Mouse (Mus musculus): Measurements from ENCODE around the gene Cgref1. TPM values are rescaled to one million over a fixed set of nuclear protein-coding genes. Genes with fewer than 3 reads are reported as not detected.

The Cgref1 gene
- total RNA-seq, 2 experiments from 2014 or later = 1.7 TPM; not detected in 1

- no peak for ATAC-seq (replicated peaks; ENCODE audit: poor library complexity)
Observed at GRCm38 (mm10) chr5:30918691-30919090, 26.7 kb downstream of the Cgref1 start.

- ATAC-seq (replicated peaks; ENCODE audit: poor library complexity) = no peak
Observed at GRCm38 (mm10) chr5:30917891-30918670, 27.3 kb downstream of the Cgref1 start.

- no peak for ATAC-seq (replicated peaks; ENCODE audit: poor library complexity)
Observed at GRCm38 (mm10) chr5:30917348-30917747, 28.0 kb downstream of the Cgref1 start.

GRCm38 (mm10) chr5:30916841-30917240 is 28.6 kb downstream of the Cgref1 start:
- no peak for ATAC-seq (replicated peaks; ENCODE audit: poor library complexity)

- peak; percentile 77 for ATAC-seq (replicated peaks; ENCODE audit: poor library complexity)
Observed at GRCm38 (mm10) chr5:30915974-30916433, 29.4 kb downstream of the Cgref1 start.

- 0 out of 2 replicates have a peak, but pooled peaks have one; percentile 8 for ATAC-seq (replicated peaks; ENCODE audit: poor library complexity)
Observed at GRCm38 (mm10) chr5:30915456-30915855, 29.9 kb downstream of the Cgref1 start.

- no peak for ATAC-seq (replicated peaks; ENCODE audit: poor library complexity)
Observed at GRCm38 (mm10) chr5:30914849-30915248, 30.5 kb downstream of the Cgref1 start.

GRCm38 (mm10) chr5:30914101-30914635 is 31.2 kb downstream of the Cgref1 start:
- no peak for ATAC-seq (replicated peaks; ENCODE audit: poor library complexity)

GRCm38 (mm10) chr5:30913060-30913841 is 32.1 kb downstream of the Cgref1 start, which contains the start of gene Emilin1:
Gene Emilin1, plus strand, starts transcription at chr5:30913402.
- peak; percentile 43 for ATAC-seq (replicated peaks; ENCODE audit: poor library complexity)

- ATAC-seq (replicated peaks; ENCODE audit: poor library complexity) = no peak
Observed at GRCm38 (mm10) chr5:30912156-30912555, 33.2 kb downstream of the Cgref1 start.

GRCm38 (mm10) chr5:30910481-30910880 is 34.9 kb downstream of the Cgref1 start:
- ATAC-seq (replicated peaks; ENCODE audit: poor library complexity) = no peak

GRCm38 (mm10) chr5:30909863-30910262 is 35.5 kb downstream of the Cgref1 start:
- no peak for ATAC-seq (replicated peaks; ENCODE audit: poor library complexity)

- no peak for ATAC-seq (replicated peaks; ENCODE audit: poor library complexity)
Observed at GRCm38 (mm10) chr5:30909300-30909659, 36.1 kb downstream of the Cgref1 start.

- ATAC-seq (replicated peaks; ENCODE audit: poor library complexity) = no peak
Observed at GRCm38 (mm10) chr5:30908426-30909299, 36.7 kb downstream of the Cgref1 start.

GRCm38 (mm10) chr5:30907413-30908059 is 37.9 kb downstream of the Cgref1 start, which contains the start of gene Ost4:
Gene Ost4, minus strand, starts transcription at chr5:30907788.
- peak; percentile 94 for ATAC-seq (replicated peaks; ENCODE audit: poor library complexity)

GRCm38 (mm10) chr5:30901860-30902259 is 43.5 kb downstream of the Cgref1 start:
- ATAC-seq (replicated peaks; ENCODE audit: poor library complexity) = no peak

- no peak for ATAC-seq (replicated peaks; ENCODE audit: poor library complexity)
Observed at GRCm38 (mm10) chr5:30890375-30890774, 55.0 kb downstream of the Cgref1 start.

GRCm38 (mm10) chr5:30889088-30889754 is 56.2 kb downstream of the Cgref1 start:
- ATAC-seq (replicated peaks; ENCODE audit: poor library complexity) = no peak

GRCm38 (mm10) chr5:30888337-30889087 is 56.9 kb downstream of the Cgref1 start, which contains the start of gene Agbl5:
Gene Agbl5, plus strand, starts transcription at chr5:30888694.
- ATAC-seq (replicated peaks; ENCODE audit: poor library complexity) = peak; percentile 62

Measured in megakaryocyte progenitor cell, adult 5-6 weeks (primary cell).